Mouse (Mus musculus) forebrain, embryonic 14.5 days (tissue): Measurements from ENCODE around the gene Arf3. TPM values are rescaled to one million over a fixed set of nuclear protein-coding genes. Genes with fewer than 3 reads are reported as not detected.
A peak's percentile ranks its signal among the peaks of the same experiment; 100 is the strongest.

Experiments used
- ATAC-seq: fragments of 200-750 bp; cut with Nextera tagmentation; 2 replicates; pipeline ENCODE4 v1.8.0; 2017; ENCODE audit warnings: mild to moderate bottlenecking, moderate library complexity
- DNase-seq: peaks from one replicate; pipeline ENCODE4 v3.0.0-alpha.2; 2015; ENCODE audit warnings: low spot score
- H3K27ac ChIP-seq: fragments of 300-500 bp; sonication (generic); 2 replicates; pipeline ENCODE4 v1.5.1; 2014; ENCODE audit warnings: low read depth, mild to moderate bottlenecking, control low read depth, low read length, moderate library complexity
- H3K27me3 ChIP-seq: fragments of 300-500 bp; sonication (generic); replicated peaks from 2 replicates; pipeline ENCODE4 v1.6.1; 2014; ENCODE audit warnings: low read length, control low read depth, mixed read lengths; ENCODE audit not compliant: control insufficient read depth, insufficient read depth
- H3K36me3 ChIP-seq: fragments of 300-500 bp; sonication (generic); 2 replicates; pipeline ENCODE4 v1.6.1; 2014; ENCODE audit warnings: low read length, control low read depth; ENCODE audit not compliant: control insufficient read depth, insufficient read depth
- H3K4me1 ChIP-seq: fragments of 300-500 bp; sonication (generic); 2 replicates; pipeline ENCODE4 v1.6.1; 2014; ENCODE audit warnings: antibody characterized with exemption, low read length, control low read depth; ENCODE audit not compliant: control insufficient read depth, insufficient read depth
- H3K4me2 ChIP-seq: fragments of 300-500 bp; sonication (generic); 2 replicates; pipeline ENCODE4 v1.6.1; 2014; ENCODE audit warnings: mild to moderate bottlenecking, control low read depth, low read length
- H3K4me3 ChIP-seq: fragments of 300-500 bp; sonication (generic); 2 replicates; pipeline ENCODE4 v1.5.1; 2014; ENCODE audit warnings: low read depth, low read length, control low read depth
- H3K9ac ChIP-seq: fragments of 300-500 bp; sonication (generic); 2 replicates; pipeline ENCODE4 v1.6.1; 2014; ENCODE audit warnings: mild to moderate bottlenecking, low read length, control low read depth, moderate library complexity
- H3K9me3 ChIP-seq: fragments of 300-500 bp; sonication (generic); replicated peaks from 2 replicates; pipeline ENCODE4 v1.6.1; 2016; ENCODE audit warnings: low read length, control low read depth, mixed read lengths; ENCODE audit not compliant: control insufficient read depth
- WGBS: fragments of 180-500 bp; shearing (Covaris S2); extraction: QIAGEN DNeasy Blood & Tissue Kit; methylation state at CpG from one replicate; pipeline ENCODE4 v1.1.7; 2014; 5-methylcytosine and 5-hydroxymethylcytosine counted together
- polyA plus RNA-seq: library from polyadenylated mRNA; unstranded; fragments of >200 nt; fragmentation: Nextera tagmentation; extraction: Ambion mirVana; gene quantifications from 2 replicates; pipeline ENCODE4 v1.2.1, GENCODE M21; 2014

Arf3 gene
- polyA plus RNA-seq, 1 experiment from 2014 or later: 31.7 TPM

GRCm38 (mm10) chr15:98774096-98774495 lies 11.1 kb upstream of the Arf3 start:
- Histone ChIP-seq H3K36me3 (no peaks in the 10 kb centered on the region), H3K27me3 (peaks cover 93% of the 10 kb centered on the region), H3K4me2 (no peak overlapping the region), H3K9me3 (no peaks in the 10 kb centered on the region), H3K4me3 (no peak overlapping the region), H3K9ac (no peak overlapping the region), H3K27ac (no peak overlapping the region), H3K4me1 (no peaks in the 10 kb centered on the region)
- DNase-seq (no peak), ATAC-seq (no peak)
- WGBS: 3% methylated on average over 15 of the region's 15 CpGs

GRCm38 (mm10) chr15:98772511-98773211 lies 9.6 kb upstream of the Arf3 start:
- no peak for ATAC-seq
- no peaks in the 10 kb centered on the region for H3K9me3 ChIP-seq
- H3K36me3 ChIP-seq: no peaks in the 10 kb centered on the region
- no peaks in the 10 kb centered on the region for H3K4me1 ChIP-seq
- H3K4me3 ChIP-seq: peak overlapping the region; percentile 17
- WGBS: 1% methylated on average over 36 of the region's 36 CpGs
- no peak overlapping the region for H3K27ac ChIP-seq
- H3K4me2 ChIP-seq: peak overlapping the region; percentile 36
- H3K27me3 ChIP-seq: peaks cover 79% of the 10 kb centered on the region
- DNase-seq: no peak
- H3K9ac ChIP-seq: peak overlapping the region; percentile 40

GRCm38 (mm10) chr15:98771813-98772425 lies 8.9 kb upstream of the Arf3 start:
- 4% methylated on average over 12 of the region's 12 CpGs for WGBS
- DNase-seq: no peak
- H3K4me2 ChIP-seq: peak overlapping the region; percentile 36; the same call in 1 of the 2 replicates

GRCm38 (mm10) chr15:98768259-98768658 lies 5.2 kb upstream of the Arf3 start:
- no peak overlapping the region for H3K4me2 ChIP-seq
- H3K27ac ChIP-seq: no peak overlapping the region
- no peaks in the 10 kb centered on the region for H3K9me3 ChIP-seq
- no peak for ATAC-seq
- peaks cover 5% of the 10 kb centered on the region; the same call in 1 of the 2 replicates for H3K4me1 ChIP-seq
- no peaks in the 10 kb centered on the region for H3K36me3 ChIP-seq
- H3K4me3 ChIP-seq: no peak overlapping the region
- 16% methylated on average over 5 of the region's 5 CpGs for WGBS
- peaks cover 39% of the 10 kb centered on the region for H3K27me3 ChIP-seq
- H3K9ac ChIP-seq: no peak overlapping the region
- DNase-seq: no peak

More at GRCm38 (mm10) chr15:98771813-98772425, 8.9 kb upstream of the Arf3 start:
- Histone ChIP-seq H3K9ac (no peak overlapping the region), H3K27ac (no peak overlapping the region), H3K4me3 (peak overlapping the region; percentile 17), H3K27me3 (peaks cover 75% of the 10 kb centered on the region), H3K9me3 (no peaks in the 10 kb centered on the region), H3K4me1 (no peaks in the 10 kb centered on the region), H3K36me3 (no peaks in the 10 kb centered on the region)
- no peak for ATAC-seq

GRCm38 (mm10) chr15:98765929-98766328 lies 2.9 kb upstream of the Arf3 start:
- peaks cover 15% of the 10 kb centered on the region for H3K27me3 ChIP-seq

GRCm38 (mm10) chr15:98762201-98762621 lies 803 bp downstream of the Arf3 start:
- ATAC-seq (peak; percentile 67), DNase-seq (peak; percentile 82)
- H3K27me3 ChIP-seq: peaks cover 3% of the 10 kb centered on the region; the same call in 1 of the 2 replicates
- H3K9ac ChIP-seq: peak overlapping the region; percentile 96
- H3K9me3 ChIP-seq: no peaks in the 10 kb centered on the region
- peaks cover 31% of the 10 kb centered on the region for H3K36me3 ChIP-seq
- H3K4me2 ChIP-seq: peak overlapping the region; percentile 80
- under 1% methylated on average over 24 of the region's 24 CpGs for WGBS
- peaks cover 10% of the 10 kb centered on the region for H3K4me1 ChIP-seq
- peak overlapping the region; percentile 97 for H3K4me3 ChIP-seq
- peak overlapping the region; percentile 86 for H3K27ac ChIP-seq

More at GRCm38 (mm10) chr15:98765929-98766328, 2.9 kb upstream of the Arf3 start:
- H3K4me1 ChIP-seq: peaks cover 10% of the 10 kb centered on the region
- 68% methylated on average over 4 of the region's 4 CpGs for WGBS
- ATAC-seq (no peak), DNase-seq (no peak)
- 0 out of 2 replicates have a peak, but pooled peaks cover 1% of the 10 kb centered on the region for H3K36me3 ChIP-seq
- H3K4me2 ChIP-seq: no peak overlapping the region
- H3K27ac ChIP-seq: no peak overlapping the region
- no peaks in the 10 kb centered on the region for H3K9me3 ChIP-seq
- no peak overlapping the region for H3K9ac ChIP-seq
- no peak overlapping the region for H3K4me3 ChIP-seq

GRCm38 (mm10) chr15:98754125-98754524 lies 8.9 kb downstream of the Arf3 start:
- no peak overlapping the region for H3K9ac ChIP-seq
- ATAC-seq (no peak), DNase-seq (no peak)
- H3K4me1 ChIP-seq: no peaks in the 10 kb centered on the region
- H3K9me3 ChIP-seq: no peaks in the 10 kb centered on the region
- no peak overlapping the region for H3K4me3 ChIP-seq
- H3K36me3 ChIP-seq: peaks cover 15% of the 10 kb centered on the region
- no peak overlapping the region for H3K27ac ChIP-seq
- no peaks in the 10 kb centered on the region for H3K27me3 ChIP-seq
- no peak overlapping the region for H3K4me2 ChIP-seq
- 90% methylated on average over 2 of the region's 2 CpGs for WGBS

GRCm38 (mm10) chr15:98753021-98753423 lies 10.0 kb downstream of the Arf3 start:
- H3K9me3 ChIP-seq: no peaks in the 10 kb centered on the region
- no peak overlapping the region for H3K4me3 ChIP-seq
- no peaks in the 10 kb centered on the region for H3K27me3 ChIP-seq
- WGBS: 70% methylated on average over 8 of the region's 8 CpGs
- ATAC-seq: no peak
- no peak overlapping the region for H3K4me2 ChIP-seq
- H3K9ac ChIP-seq: no peak overlapping the region
- no peak for DNase-seq
- no peaks in the 10 kb centered on the region for H3K4me1 ChIP-seq
- 0 out of 2 replicates have a peak, but pooled peaks cover 6% of the 10 kb centered on the region for H3K36me3 ChIP-seq
- no peak overlapping the region for H3K27ac ChIP-seq

GRCm38 (mm10) chr15:98749093-98749492 lies 13.9 kb downstream of the Arf3 start:
- Histone ChIP-seq H3K27ac (no peak overlapping the region), H3K9me3 (no peaks in the 10 kb centered on the region), H3K27me3 (no peaks in the 10 kb centered on the region), H3K9ac (no peak overlapping the region), H3K4me2 (no peak overlapping the region), H3K36me3 (peaks cover 9% of the 10 kb centered on the region), H3K4me1 (no peaks in the 10 kb centered on the region), H3K4me3 (no peak overlapping the region)
- ATAC-seq (no peak), DNase-seq (no peak)
- WGBS: 96% methylated on average over 2 of the region's 2 CpGs
